Mouse (Mus musculus): ENCODE data around the gene Hivep2.

The Hivep2 gene

DNA sequence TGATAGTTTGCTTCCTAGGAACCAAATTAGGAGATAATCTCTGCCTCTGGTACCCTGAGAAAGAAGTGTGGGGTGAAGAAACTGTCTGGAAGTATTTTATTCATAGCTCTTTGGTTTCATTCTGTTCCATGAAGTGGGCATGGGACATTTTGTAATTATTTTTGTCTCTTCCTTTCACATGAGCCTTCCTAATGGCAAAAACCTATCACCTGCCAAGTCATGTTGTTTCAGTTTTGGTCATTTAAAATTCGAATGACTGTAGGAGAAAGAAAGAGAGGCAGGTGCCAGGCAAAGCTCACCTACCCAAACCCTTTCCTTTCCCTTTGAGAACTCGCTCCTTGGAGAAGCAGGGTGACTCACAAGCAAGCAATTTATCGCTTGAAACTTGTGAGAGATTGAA, 53.3 kb downstream of the Hivep2 start:
- DNase-seq (ENCODE audit: inconsistent age in 2 of 2, low spot score in 1 of 2), result no peak

DNA sequence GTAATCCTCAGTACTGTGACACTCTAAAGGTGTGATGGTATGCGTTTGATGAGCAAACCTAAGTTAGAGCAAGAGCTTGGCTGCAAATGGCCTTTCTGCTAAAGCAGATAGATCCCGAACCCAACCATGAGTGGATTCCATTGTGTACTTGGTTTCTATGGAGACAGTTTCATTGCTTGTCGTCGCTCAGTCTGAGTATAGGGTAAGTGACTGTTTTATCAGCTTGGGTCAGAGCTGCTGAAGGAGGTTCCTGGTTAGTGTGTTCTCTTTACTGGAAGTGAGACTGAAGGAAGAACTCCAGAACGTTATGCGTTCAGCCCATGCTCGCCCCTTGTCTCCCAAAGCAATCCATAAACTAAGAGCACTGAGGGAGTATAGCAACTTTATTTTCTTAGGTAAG, 54.4 kb downstream of the Hivep2 start:
- no peak for DNase-seq (ENCODE audit: inconsistent age in 2 of 2, low spot score in 1 of 2)

DNA sequence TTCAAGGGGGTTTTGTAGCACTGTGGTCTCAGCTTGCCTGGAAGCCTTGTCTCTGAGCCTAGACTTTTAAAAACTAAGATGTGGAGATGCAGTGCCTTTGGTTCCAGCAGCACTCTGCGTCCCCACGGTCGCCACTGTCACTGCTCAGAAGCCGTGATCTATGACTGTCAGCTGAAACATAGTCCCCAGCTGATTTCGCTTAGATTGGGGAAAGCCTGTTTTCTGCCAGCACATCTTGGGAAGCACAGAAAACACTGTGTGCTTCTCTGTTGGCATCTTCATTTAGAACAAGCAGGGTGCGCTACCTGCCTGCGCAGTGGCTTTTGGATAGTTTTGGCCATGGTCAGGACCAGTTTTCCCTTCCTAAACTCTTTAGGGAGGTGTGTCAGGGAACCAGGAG, 59.1 kb downstream of the Hivep2 start:
- no peak for DNase-seq (ENCODE audit: inconsistent age in 2 of 2, low spot score in 1 of 2)

DNA sequence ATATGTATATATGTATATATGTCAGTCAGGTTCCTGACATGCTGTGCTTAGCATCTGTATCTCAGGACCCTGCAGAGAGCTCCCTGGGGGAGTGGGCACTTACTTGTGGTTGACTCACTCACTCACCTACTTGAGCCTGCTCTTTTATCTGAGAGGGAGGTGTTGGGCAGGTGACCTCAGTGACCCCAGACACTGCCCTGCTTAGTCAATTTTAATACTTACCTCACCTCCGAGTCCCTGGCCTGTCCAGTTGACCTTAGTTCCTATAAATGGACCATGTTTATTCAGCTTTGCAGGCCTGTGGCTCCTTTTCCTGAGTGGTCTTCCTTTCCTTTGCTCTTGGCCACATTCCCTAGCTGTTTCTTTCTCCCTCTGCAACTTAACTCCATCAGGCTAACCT, 61.9 kb downstream of the Hivep2 start:
- no peak for DNase-seq (ENCODE audit: inconsistent age in 2 of 2, low spot score in 1 of 2)

DNA sequence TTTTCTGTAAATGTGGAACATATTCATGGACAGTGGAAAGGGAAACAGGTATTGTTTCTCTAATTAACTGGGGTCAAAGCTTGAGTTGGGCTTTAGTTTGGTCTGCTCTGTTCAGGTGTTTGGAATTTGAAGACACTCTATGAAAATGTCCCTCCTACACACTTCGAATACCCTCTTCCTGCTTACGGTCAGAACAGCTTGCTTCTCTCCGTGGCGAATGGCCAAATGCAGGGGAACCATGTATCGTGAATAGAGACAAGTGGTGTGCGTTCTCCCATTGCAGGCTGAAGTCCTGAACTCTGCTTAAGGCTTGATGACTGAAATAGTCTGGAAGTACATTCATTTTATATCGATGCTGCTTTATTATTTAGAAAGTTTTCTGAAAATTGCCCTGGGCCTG, 63.1 kb downstream of the Hivep2 start:
- no peak for DNase-seq (ENCODE audit: inconsistent age in 2 of 2, low spot score in 1 of 2)

DNA sequence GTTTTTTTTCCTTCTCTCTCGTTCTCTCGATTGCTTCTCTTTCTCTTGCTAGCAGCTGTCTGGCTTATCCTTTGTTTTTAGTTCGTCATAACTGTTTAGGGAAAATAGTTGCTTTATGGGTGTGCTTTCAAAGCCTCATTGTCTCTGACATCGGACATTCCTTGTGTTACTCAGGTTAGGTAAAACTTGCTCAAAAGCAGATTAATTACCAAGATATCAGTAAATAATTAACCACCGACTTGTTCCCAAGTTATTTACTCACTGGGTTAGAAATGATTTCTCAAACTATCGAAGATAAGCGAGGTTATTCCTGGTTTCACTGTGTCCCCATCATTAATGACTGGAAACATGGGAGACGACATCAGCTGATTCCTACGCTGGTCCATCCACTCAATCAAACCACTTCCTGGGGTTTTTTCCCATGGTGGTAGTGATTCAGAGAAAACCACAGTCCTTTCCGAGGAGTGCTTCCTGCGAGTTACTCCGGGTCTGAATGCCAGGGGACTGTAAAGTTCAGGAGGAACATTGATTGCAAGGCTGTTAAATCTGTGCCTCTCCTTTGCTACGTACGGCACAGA, 64.7 kb downstream of the Hivep2 start:
- DNase-seq (ENCODE audit: inconsistent age in 2 of 2, low spot score in 1 of 2), result no peak

DNA sequence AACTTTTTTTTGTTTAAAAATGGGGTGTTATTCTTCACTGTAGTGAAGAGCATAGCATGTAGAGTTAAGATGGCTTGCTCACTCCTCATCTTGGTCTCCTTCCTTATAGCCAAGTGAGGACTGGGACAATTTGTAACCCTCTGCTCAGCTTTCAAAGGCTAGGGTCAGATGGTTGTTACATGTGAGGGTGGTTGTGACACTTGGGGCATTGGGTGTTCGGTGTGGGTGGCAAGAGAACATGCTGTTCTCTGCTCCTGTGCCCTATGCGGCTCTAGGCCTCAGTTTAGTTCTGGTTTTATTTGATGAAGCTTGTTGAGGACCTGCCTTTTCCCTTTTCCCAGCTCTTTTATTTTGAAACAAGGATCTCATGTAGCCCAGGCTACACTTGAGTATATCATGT, 66.7 kb downstream of the Hivep2 start:
- no peak for DNase-seq (ENCODE audit: inconsistent age in 2 of 2, low spot score in 1 of 2)

DNA sequence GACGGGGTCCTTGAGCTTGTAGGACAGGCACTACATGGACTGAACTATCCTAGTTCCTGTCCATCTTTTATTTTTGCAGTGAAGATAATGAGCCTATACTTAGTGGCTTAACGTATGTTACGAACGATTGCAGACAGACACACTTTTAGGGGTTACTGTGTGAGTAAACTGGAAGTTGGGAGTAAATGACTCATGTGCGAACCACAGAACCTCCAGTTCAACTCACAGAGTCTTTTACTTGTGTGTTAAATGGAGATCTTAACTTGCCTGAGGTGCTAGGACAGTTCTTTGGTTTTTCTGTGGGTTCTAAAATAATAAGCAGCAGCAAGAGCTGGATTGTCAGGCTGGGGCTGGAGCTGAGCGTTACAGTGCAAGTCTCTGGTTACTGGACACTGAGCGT, 68.2 kb downstream of the Hivep2 start:
- DNase-seq (ENCODE audit: inconsistent age in 2 of 2, low spot score in 1 of 2), result no peak

DNA sequence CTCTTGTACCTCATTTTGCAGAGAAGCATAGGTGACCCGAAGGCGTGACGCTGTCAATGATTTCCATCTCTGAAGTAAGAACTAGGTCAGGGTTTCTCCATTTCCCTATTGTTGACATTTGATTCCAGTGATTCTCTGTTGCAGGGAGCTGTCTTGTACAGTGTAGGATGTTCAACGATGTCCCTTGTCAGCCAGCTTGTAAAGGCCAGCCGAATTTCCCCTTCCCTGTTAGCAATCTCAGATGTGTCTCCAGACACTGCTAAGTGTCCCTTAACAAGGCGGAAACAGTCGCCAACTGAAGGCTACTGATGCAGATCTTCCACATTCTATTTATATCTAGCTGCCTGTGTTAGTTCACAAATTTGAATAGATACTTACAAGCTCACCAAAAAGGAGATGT, 68.9 kb downstream of the Hivep2 start:
- peak in 1 of 2 experiments; percentile 44 for DNase-seq (ENCODE audit: inconsistent age in 2 of 2, low spot score in 1 of 2)

DNA sequence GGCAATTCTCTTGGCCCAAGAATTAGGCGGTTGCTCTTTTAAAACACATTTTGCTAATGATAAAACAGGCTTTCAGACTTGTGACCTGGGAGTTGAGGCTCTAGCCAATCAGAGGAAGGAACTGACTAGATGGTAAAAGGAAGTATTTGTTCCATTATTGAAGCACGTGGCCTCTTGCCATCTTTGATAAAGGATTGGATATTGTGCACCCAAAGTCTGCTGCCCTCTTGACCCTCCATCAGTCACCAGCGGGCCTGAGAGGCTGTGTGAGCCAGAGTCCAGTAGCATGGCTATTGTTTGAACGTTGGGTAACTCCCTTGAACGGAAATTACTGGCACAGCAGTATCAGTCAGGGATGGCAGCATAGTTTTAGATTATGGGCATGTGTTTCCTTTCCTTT, 69.7 kb downstream of the Hivep2 start:
- no peak for DNase-seq (ENCODE audit: inconsistent age in 2 of 2, low spot score in 1 of 2)

DNA sequence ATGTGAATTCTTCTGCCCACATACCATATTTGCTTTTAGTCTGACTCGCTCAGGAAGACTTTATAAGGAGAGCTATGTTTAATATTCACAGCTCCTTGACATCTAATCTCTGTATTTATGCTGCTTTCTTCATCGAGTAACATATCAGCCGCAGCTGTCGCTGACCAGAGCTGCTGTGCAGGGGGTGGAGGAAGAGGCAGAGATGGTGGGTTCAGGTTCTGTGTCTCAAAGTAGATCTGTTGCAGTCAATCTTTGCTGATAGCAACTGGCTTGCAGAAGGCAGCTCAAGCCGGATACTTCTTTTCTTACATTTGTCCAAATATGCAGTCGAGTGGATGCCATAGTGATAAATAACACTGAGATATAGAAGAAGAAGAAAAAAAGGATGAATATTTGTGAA, 70.6 kb downstream of the Hivep2 start:
- DNase-seq (ENCODE audit: inconsistent age in 2 of 2, low spot score in 1 of 2), result no peak

DNA sequence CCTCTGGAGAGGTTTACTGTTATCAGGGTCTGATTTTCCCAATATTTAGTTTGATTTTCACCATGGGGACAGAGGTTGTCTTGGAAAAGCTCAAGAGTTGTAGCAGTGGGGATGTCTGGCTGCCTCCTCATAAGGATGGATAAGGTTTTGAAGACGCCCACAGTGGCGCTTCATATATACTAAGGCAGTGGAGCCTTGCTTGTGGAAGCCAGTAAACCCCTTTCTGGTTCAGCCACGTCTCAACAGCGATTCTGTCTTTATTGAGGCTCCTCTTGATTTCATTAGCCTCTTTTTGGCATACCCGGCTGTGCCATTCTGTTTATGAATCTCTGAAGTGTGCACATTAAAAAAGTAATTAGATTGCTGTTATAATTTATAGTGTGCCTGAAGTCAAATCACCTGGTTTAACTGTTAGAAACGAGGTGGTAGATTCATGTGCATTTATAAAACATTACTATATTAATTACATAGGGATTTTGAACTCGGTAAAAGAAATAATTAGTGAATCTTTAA, 72.2 kb downstream of the Hivep2 start:
- no peak for DNase-seq (ENCODE audit: inconsistent age in 2 of 2, low spot score in 1 of 2)

DNA sequence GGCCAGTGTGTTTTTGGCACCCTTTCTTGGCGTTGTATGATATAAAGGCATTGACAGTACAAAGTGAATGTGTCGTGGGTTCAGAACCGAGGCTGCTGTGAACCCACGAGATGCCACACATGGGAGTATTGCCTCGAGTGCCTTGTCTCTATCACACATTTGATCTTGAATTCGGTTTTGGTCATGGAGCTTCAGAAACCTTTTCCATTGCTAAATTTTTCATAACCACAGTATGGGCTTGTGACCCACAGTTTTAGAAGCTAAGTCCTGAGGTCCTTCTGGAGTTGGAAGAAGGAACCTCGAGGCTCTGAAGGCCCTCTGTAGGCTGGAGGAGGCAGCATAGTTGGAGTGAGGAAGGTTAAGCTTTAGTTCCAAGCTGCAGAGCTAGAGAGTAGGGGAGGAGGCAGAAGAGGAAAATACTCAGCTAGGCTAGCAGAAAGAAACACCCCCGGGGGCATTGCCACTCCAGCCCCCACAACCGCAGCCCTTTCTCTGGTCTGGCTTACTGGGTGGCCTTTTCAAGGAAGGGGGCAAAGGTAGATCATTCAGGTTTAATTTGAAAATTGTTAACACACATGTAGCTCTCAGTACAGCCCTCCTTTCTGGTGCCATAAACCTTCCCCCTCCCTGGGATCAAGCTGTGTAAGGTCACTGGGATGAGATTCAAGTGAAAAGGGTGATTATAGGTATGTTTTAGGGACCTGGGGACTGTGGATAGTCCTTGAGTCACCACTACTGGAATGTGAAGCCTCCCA, 75.0 kb downstream of the Hivep2 start:
- no peak for DNase-seq (ENCODE audit: inconsistent age in 2 of 2, low spot score in 1 of 2)

DNA sequence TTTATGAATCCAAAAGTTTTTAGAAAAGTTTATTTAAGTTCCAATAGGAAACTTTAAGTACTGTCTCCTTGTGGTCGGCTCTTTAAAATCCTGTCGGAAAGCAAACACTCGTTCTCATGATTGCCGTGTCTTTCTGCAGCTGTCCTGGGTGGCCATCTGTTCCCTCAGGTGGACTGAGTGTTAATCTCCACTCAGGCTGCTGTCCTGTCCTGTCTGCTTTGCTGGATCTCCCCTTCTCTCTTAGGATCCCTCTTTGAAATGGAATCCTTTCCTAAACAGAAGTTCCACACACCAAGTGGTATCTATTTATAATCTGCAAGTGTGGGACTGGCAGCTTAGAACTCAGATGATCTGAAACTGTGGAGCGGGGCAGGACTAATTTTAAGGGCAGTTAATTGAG, 75.7 kb downstream of the Hivep2 start:
- no peak for DNase-seq (ENCODE audit: inconsistent age in 2 of 2, low spot score in 1 of 2)

DNA sequence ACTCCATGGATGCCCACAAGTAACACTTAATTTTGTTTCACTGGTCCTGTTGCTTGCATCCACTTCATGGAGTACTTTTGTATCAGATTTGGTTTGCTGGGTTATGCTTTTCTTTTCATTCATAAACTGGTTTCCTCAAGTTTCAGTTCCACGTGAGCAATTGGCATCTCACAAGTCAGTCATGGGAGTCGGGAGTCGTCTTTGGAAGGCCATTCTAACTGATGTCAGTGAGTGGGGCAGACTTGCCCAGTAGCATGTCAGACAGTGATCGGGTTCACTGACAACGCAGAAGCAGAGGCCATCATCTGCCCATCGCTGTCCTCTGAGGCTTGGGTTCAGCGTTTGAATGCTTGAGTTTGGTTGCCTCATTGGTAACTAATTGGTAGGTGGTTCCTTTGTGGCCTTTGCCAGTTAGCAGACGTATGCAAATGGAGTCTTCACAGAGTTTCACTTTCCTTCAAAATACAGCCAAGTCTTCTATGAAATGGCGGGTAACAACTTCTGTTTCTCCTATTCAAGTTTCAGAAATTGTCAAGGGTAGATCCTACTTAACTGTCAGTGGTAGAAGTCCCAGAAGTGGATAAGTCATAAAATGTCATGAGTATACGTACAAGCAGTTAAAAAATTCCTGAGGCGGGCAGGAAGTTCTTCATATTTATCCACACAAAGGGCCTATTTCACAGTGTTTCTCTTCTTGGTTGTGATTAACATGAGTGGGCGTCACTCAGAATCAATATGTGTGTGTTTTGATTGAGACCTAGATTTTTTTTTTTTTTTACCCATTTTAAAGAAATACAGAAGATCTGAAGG, 76.9 kb downstream of the Hivep2 start:
- no peak for DNase-seq (ENCODE audit: inconsistent age in 2 of 2, low spot score in 1 of 2)

DNA sequence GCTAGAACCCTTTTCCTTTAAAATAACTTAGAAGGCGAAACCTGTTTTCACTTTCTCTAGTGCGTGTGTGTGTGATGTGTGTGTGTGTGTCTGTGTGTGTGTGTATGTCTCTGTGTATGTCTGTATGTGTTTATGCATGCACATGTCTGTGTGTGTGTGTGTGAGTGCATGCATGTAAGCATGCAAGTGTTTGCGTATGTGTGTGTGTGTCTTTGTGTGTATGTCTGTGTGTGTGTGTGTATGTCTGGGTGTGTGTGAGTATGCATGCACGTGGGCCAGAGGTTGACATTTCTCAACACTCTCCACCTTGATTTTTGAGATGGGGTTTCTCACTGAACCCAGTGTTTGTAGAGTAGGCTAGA, 77.5 kb downstream of the Hivep2 start:
- DNase-seq (ENCODE audit: inconsistent age in 2 of 2, low spot score in 1 of 2), result no peak

DNA sequence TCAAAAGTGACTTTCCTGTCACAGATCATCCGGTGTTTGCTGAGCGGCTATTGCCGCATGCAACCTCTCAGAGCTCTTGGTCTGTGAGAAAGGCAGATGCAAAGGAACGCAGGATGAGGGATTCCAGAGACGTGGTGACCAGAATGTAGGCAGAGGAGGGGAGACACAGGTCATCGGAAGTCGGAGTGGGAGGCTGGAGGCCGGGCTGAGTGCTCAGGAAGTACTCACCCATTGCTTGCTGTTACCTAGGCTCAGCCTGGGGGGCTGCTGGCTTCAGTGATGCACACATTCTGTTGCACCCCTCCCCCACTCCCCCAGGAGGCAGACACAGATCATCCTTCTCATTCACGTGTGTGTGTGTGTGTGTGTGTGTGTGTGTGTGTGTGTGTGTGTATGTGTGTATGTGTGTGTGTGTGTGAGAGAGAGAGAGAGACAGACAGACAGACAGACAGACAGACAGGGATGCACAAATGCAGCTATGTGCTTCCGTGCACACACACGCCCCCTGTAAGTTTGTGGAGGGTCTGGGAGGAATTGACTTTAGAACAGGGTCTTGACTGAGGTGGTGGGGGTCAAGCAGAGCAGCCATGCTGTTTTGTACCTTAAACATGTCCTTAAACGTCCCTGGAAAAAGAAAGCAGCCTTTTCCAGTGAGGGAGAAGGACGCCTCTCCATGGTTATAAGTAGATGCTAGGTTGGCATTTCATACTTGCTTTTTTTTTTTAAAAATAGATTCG, 78.3 kb downstream of the Hivep2 start:
- peak in 1 of 2 experiments; percentile 45 for DNase-seq (ENCODE audit: inconsistent age in 2 of 2, low spot score in 1 of 2)

DNA sequence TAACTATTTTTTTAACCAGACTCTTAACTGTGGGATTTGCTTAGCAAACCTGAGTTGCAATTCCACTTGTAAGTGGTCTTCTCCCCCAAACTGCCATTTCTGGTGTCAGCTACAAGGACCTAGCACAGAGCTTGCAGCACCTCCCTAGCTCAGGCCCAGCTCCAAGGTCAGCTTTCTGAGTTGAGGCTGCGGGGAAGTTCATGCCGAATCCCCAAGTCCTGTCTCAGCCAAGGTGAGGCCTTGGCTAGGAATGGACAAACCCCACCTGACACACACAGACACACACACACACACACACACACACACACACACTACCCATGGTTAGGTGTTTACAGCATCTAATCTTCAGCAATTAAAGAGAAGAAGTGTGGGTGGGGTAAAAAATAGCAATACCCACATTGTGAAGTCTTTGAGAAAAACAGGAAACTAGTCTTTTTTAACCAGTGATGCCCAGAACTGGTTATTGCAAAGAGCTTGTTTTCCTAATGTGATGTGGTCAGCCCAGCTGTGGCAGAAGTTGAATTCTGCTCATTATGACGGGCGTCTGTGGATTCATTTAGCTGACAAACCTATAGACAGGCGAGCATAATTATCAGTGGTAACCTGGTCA, 79.0 kb downstream of the Hivep2 start:
- DNase-seq (ENCODE audit: inconsistent age in 2 of 2, low spot score in 1 of 2), result peak; percentile 30 to 70

DNA sequence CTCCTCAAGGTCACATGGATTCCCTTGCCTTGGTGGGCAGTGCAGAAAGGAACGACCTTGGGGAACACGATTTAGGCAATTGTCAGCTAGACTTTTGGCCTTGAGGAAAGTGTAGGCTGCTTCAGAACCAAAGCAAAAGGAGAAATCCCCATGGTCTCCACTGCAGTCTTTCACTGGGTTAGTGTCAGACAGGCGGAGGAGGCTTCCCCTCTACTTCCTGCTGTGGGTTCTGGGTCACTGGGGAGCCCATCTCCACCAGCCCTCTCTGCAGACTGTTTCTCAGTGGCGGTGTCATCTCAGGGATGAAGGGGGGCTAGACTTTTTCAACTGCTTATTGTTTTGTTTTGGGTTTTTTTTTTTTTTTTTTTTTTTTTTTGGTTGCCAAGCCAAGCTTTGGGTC, 79.9 kb downstream of the Hivep2 start:
- peak; percentile 40 to 79 for DNase-seq (ENCODE audit: inconsistent age in 2 of 2, low spot score in 1 of 2)

DNA sequence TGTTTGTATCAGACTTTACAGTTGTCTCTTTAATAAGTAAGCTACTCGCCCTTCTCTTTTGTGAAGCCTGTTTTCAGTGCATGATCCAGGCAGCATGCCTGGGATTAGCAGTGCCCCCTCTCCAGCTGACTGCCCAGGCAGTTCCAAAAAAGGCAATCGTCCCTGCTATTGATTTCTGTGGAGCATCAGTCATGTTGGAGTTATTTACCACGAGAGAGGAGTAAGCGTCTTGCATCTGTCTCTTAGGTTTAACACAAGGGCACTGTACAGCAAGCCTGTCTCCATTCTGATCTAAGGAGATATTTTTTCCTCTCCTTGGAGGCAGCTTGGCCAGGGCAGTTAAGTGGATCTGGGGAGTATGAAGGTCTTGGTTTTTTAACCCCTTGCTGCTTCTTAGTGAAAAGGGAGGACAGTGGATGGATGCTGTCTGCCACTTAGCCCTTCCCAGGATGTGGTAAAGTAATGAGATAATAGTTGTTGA, 80.3 kb downstream of the Hivep2 start:
- peak in 1 of 2 experiments; percentile 61 for DNase-seq (ENCODE audit: inconsistent age in 2 of 2, low spot score in 1 of 2)

DNA sequence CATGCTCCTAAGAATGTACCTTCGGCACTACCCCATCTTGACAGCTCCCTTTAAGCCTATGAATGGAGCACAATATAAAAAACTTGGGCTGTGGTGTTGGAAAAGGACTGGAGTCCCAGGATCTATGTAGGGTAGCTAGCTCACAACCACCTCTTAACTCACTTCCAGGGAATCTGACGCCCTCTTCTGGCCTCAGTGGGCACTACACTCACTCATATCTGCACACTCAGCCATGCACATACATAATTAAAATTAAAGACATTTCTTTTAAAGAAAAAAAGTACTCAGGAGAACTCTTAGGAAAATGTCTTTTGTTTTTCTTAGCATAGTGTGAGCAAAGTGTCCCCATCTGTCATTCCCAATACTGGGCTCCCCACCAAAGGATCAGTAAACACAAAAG, 81.1 kb downstream of the Hivep2 start:
- peak; percentile 48 to 68 for DNase-seq (ENCODE audit: inconsistent age in 2 of 2, low spot score in 1 of 2)

All from adrenal gland, adult (tissue).